12 mouse cellular contexts compared by ENCODE assay signal in the genomic region with DNA sequence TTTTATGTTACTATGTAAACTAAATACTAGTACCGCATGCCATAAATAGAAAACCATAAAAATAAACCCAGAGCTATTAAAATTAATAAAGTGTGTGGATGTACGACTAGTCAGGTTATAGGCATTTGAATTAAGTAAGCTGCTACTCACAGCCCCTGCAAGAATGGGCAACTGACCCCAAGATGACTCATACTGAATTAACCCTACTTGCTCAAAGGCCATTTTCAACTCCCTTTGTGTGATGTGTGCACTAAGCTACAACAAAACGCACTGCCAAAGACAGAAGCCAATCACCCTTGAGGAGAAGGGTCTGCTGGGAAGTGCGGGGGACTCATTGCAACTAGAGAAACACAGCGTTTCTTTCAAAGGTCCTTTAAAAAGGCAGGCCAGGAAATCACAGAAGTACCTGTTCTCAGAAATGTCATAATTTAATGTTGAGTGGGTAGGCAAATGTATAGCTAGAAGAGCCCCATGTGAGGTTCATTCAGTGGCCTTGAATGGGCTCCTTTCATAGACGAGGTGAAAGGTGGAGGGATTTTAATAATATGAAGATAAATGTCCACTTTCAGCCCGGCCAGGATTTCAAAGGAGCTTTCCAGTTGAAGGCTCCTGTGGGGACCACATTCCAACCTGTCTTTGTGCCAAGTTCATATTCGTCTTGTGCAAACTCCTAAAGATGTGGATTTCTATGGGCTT.
"Had no signal": no experiment of that assay in that cellular context is flagged by ENCODE, and none has a peak within 500 bp of the region (broad histone marks: within the 10 kb centered on the region; RNA-seq: fewer than 3 reads in every experiment).

No protein-coding gene starts in this region.

- H3K4me3 ChIP-seq: layer of hippocampus, adult 2 months; limb, embryonic 15.5 days; liver, embryonic 12.5 days; midbrain, embryonic 12.5 days; neural tube, embryonic 13.5 days had no signal

- H3K9ac ChIP-seq: limb, embryonic 15.5 days; liver, embryonic 12.5 days; midbrain, embryonic 12.5 days; neural tube, embryonic 13.5 days had no signal

- ATAC-seq: liver, embryonic 12.5 days; midbrain, embryonic 16.5 days had no signal

- DNase-seq: kidney, adult 18-20 months; kidney, postnatal 10 days; kidney, postnatal 4 days; retina, postnatal 1 day; right cerebral cortex, postnatal 14 days; thymus, postnatal 36 days had no signal

- H3K4me2 ChIP-seq: limb, embryonic 15.5 days; liver, embryonic 12.5 days; midbrain, embryonic 12.5 days; neural tube, embryonic 13.5 days had no signal

- H3K9me3 ChIP-seq: limb, embryonic 15.5 days; liver, embryonic 12.5 days; midbrain, embryonic 12.5 days; neural tube, embryonic 13.5 days had no signal

- H3K4me1 ChIP-seq: liver, embryonic 12.5 days; neural tube, embryonic 13.5 days had no signal

- H3K27me3 ChIP-seq: limb, embryonic 15.5 days; liver, embryonic 12.5 days; midbrain, embryonic 12.5 days; neural tube, embryonic 13.5 days had no signal

- H3K27ac ChIP-seq: layer of hippocampus, adult 2 months; limb, embryonic 15.5 days; liver, embryonic 12.5 days; midbrain, embryonic 12.5 days; neural tube, embryonic 13.5 days had no signal

- H3K36me3 ChIP-seq: liver, embryonic 12.5 days had no signal
